ENCODE assay signal across 8 mouse cellular contexts in the genomic region with DNA sequence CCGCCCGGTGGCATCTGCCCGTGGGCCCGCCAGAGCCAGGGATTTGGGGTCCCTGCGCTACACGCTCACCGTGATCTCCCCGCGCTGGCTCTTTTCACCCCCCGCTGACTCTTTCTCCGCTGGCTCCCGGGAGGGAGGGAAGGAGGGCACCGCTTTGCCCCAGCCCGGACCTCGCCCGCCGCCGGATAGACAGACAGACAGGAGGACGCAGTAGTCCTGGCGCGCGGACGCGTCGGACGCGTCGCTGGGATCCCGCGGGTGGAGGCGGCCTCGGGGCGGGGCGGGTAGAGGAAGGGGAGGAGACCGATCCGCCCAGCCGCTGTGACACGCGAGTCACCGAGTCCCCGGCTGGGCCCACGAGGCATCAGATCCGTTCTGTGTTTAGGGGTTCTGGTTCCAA. TPM values are rescaled to one million over a fixed set of nuclear protein-coding genes. Genes with fewer than 3 reads are reported as not detected.
DNase-seq lines count a peak whose midpoint lies in the region; ATAC-seq lines count a peak whose summit lies in the region.

No protein-coding gene starts in this region.

- H3K9ac ChIP-seq in hindbrain, embryonic 14.5 days: peak overlapping the region; percentile 96
- peak overlapping the region; percentile 92 for H3K9ac ChIP-seq in midbrain, embryonic 13.5 days (replicated peaks)

- peak overlapping the region; percentile 78 for H3K4me3 ChIP-seq in hindbrain, embryonic 14.5 days (replicated peaks; ENCODE audit: low read length)
- peak overlapping the region; percentile 78 for H3K4me3 ChIP-seq in midbrain, embryonic 13.5 days (replicated peaks)

- H3K4me2 ChIP-seq in hindbrain, embryonic 14.5 days (replicated peaks): peak overlapping the region; percentile 84
- peak overlapping the region; percentile 67 for H3K4me2 ChIP-seq in midbrain, embryonic 13.5 days (replicated peaks)

- no peaks in the 10 kb centered on the region for H3K36me3 ChIP-seq in hindbrain, embryonic 14.5 days (replicated peaks; ENCODE audit: control insufficient read depth, insufficient read depth)
- no peaks in the 10 kb centered on the region for H3K36me3 ChIP-seq in midbrain, embryonic 13.5 days
- H3K36me3 ChIP-seq in splenic B cell, adult 2 months (ENCODE audit: control insufficient read depth, insufficient read depth, low read length, poor library complexity, severe bottlenecking): no peaks in the 10 kb centered on the region; the same call in 1 of the 2 replicates

- intact Hi-C loops in left cerebral cortex, postnatal 36 days (cut with DNase I): loop anchor here (2.0 kb wide), 2 partner anchors 17 to 31 kb away; no protein-coding TSS in a partner anchor

- DNase-seq in embryo, embryonic 11 days: peak; percentile 47
- DNase-seq in embryo, embryonic 9.5 days (ENCODE audit: extremely low spot score): no peak
- peak; percentile 65 for DNase-seq in hindbrain, embryonic 14.5 days (ENCODE audit: low spot score)
- DNase-seq in left cerebral cortex, postnatal 36 days (ENCODE audit: low spot score in 2 of 2): peak; percentile 85 to 86
- DNase-seq in splenic B cell, adult 2 months (ENCODE audit: low read depth, low spot score): peak; percentile 85

- H3K27me3 ChIP-seq in hindbrain, embryonic 14.5 days (ENCODE audit: control insufficient read depth, insufficient read depth, low read length): peaks cover 16% of the 10 kb centered on the region
- H3K27me3 ChIP-seq in midbrain, embryonic 13.5 days: peaks cover 35% of the 10 kb centered on the region
- no peaks in the 10 kb centered on the region for H3K27me3 ChIP-seq in splenic B cell, adult 2 months (ENCODE audit: control insufficient read depth, insufficient read depth, low read length, poor library complexity, severe bottlenecking)

- peak overlapping the region; percentile 92 for H3K27ac ChIP-seq in hindbrain, embryonic 14.5 days
- peak overlapping the region; percentile 88 for H3K27ac ChIP-seq in midbrain, embryonic 13.5 days

- WGBS in hindbrain, embryonic 14.5 days: under 1% methylated on average over 39 of the region's 43 CpGs
- WGBS in midbrain, embryonic 13.5 days: under 1% methylated on average over 39 of the region's 43 CpGs

- H3K9me3 ChIP-seq in hindbrain, embryonic 14.5 days (ENCODE audit: control insufficient read depth, low read length): no peaks in the 10 kb centered on the region
- H3K9me3 ChIP-seq in midbrain, embryonic 13.5 days: no peaks in the 10 kb centered on the region

- peak; percentile 36; the same call in 1 of the 2 replicates for ATAC-seq in cerebellum, adult (ENCODE audit: insufficient number of reproducible peaks, low FRiP score, low TSS enrichment)
- peak; percentile 72 for ATAC-seq in frontal cortex, adult (ENCODE audit: low TSS enrichment)
- peak; percentile 18; the same call in 1 of the 2 replicates for ATAC-seq in hindbrain, embryonic 14.5 days (ENCODE audit: low FRiP score)
- ATAC-seq in midbrain, embryonic 13.5 days: peak; percentile 27; the same call in 1 of the 2 replicates

- peaks cover 41% of the 10 kb centered on the region for H3K4me1 ChIP-seq in hindbrain, embryonic 14.5 days (replicated peaks; ENCODE audit: control insufficient read depth, insufficient read depth, low read length)
- H3K4me1 ChIP-seq in midbrain, embryonic 13.5 days (replicated peaks): peaks cover 56% of the 10 kb centered on the region

RNA-seq across cellular contexts. Expression of a gene that starts 0.3 kb away (rescaled TPM):
- 53.9 and 64.1 TPM in 2 replicates for polyA plus RNA-seq in hindbrain, embryonic 14.5 days (2014; fragmentation: Nextera tagmentation; extraction: Ambion mirVana)
- 10 to 100 TPM; 67.3 to 71.3 TPM for total RNA-seq in left cerebral cortex, postnatal 36 days (2021)
- 25.1 and 34.2 TPM in 2 replicates for polyA plus RNA-seq in midbrain, embryonic 13.5 days (2015; fragmentation: Nextera tagmentation; extraction: Ambion mirVana)

RNA-seq across cellular contexts. Expression of a gene that starts 38.2 kb away (rescaled TPM):
- 0.16 and 0.32 TPM in 2 replicates for polyA plus RNA-seq in hindbrain, embryonic 14.5 days (2014; fragmentation: Nextera tagmentation; extraction: Ambion mirVana)
- under 1 TPM in 1 of 2 experiments, not detected in 1; 0.23 TPM for total RNA-seq in left cerebral cortex, postnatal 36 days (2021)
- polyA plus RNA-seq in midbrain, embryonic 13.5 days (2015; fragmentation: Nextera tagmentation; extraction: Ambion mirVana): 0.07 and 0.17 TPM in 2 replicates

Comparison
In these comparisons a context has a peak if more than half of its experiments do, and no peak if none do; other contexts are left out.
1. ATAC-seq: peak in every context shown above with its lines; median percentile 72 in frontal cortex, adult; 36 in cerebellum, adult; 27 in midbrain, embryonic 13.5 days; 18 in hindbrain, embryonic 14.5 days.